Mouse (Mus musculus) liver, adult 2 months (tissue): ENCODE measurements around the gene Atrnl1. TPM values are rescaled to one million over a fixed set of nuclear protein-coding genes. Genes with fewer than 3 reads are reported as not detected.

Experiments used
- DNase-seq: peaks from one replicate; pipeline ENCODE4 v3.0.0-alpha.2; 2011; ENCODE audit warnings: low read depth, low spot score; ENCODE audit errors: extremely low read depth
- H3K27ac ChIP-seq: fragments of 200-500 bp; replicated peaks from 2 replicates; pipeline ENCODE4 v1.5.1; 2012; ENCODE audit warnings: low read depth, mild to moderate bottlenecking, control low read depth, inconsistent platforms, low read length; ENCODE audit not compliant: insufficient read depth
- H3K27me3 ChIP-seq: fragments of 200-500 bp; 2 replicates; pipeline ENCODE4 v1.6.1; 2012; ENCODE audit warnings: mild to moderate bottlenecking, moderate library complexity, low read length, inconsistent platforms; ENCODE audit not compliant: control insufficient read depth, insufficient read depth
- H3K36me3 ChIP-seq: fragments of 200-500 bp; 2 replicates; pipeline ENCODE4 v1.6.1; 2012; ENCODE audit warnings: low read length, inconsistent platforms; ENCODE audit not compliant: control insufficient read depth, insufficient read depth
- H3K4me1 ChIP-seq: fragments of 200-500 bp; 2 replicates; pipeline ENCODE4 v1.6.1; 2011; ENCODE audit warnings: low read length; ENCODE audit not compliant: control insufficient read depth, insufficient read depth
- H3K4me3 ChIP-seq: fragments of 200-500 bp; 2 replicates; pipeline ENCODE4 v1.5.1; 2011; ENCODE audit warnings: low read depth, mild to moderate bottlenecking, control low read depth, low read length, moderate library complexity; ENCODE audit not compliant: insufficient read depth
- H3K79me2 ChIP-seq: fragments of 200-500 bp; 2 replicates; pipeline ENCODE4 v1.6.1; 2012; ENCODE audit warnings: inconsistent platforms, mild to moderate bottlenecking, low read length, moderate library complexity; ENCODE audit not compliant: control insufficient read depth, insufficient read depth
- H3K9ac ChIP-seq: fragments of 200-500 bp; 2 replicates; pipeline ENCODE4 v1.6.1; 2012; ENCODE audit warnings: low read depth, mild to moderate bottlenecking, control low read depth, inconsistent platforms, low read length
- CTCF ChIP-seq: fragments of 200-500 bp; IDR thresholded peaks from 2 replicates; pipeline ENCODE4 v1.5.1; 2011; ENCODE audit warnings: low read depth, low read length, control low read depth
- POLR2A ChIP-seq: fragments of 200-500 bp; IDR thresholded peaks from 2 replicates; pipeline ENCODE4 v1.6.1; 2011; ENCODE audit warnings: low read length, control low read depth; ENCODE audit not compliant: insufficient read depth; ENCODE audit errors: extremely low read depth
- WGBS: fragments of 180-500 bp; shearing (Covaris S2); methylation state at CpG from one replicate; pipeline ENCODE4 v1.1.7; 2018; 5-methylcytosine and 5-hydroxymethylcytosine counted together
- polyA plus RNA-seq: library from polyadenylated mRNA; depleted of rRNA; stranded (reverse); fragments of >200 nt; gene quantifications from 2 replicates; pipeline ENCODE4 v1.2.3, GENCODE M21; 2012
- total RNA-seq: library from RNA; depleted of rRNA; stranded (reverse); fragments of >200 nt; gene quantifications from 2 replicates; pipeline ENCODE4 v1.2.3, GENCODE M21; 2014

Gene Atrnl1
- total and polyA plus RNA-seq, 2 experiments, result 5.2 to 25.4 TPM

- no peaks in the 10 kb centered on the region for H3K36me3 ChIP-seq
- H3K79me2 ChIP-seq, result no peaks in the 10 kb centered on the region
- 70% methylated on average over 6 of the region's 6 CpGs for WGBS
- H3K4me3 ChIP-seq, result no peak overlapping the region
- DNase-seq, result no peak
- no peak overlapping the region for H3K27ac ChIP-seq
- H3K9ac ChIP-seq, result no peak overlapping the region
- no peak for TF ChIP-seq CTCF
- no peak for TF ChIP-seq POLR2A
- H3K4me1 ChIP-seq, result peaks cover 7% of the 10 kb centered on the region
- no peaks in the 10 kb centered on the region for H3K27me3 ChIP-seq
These were observed 452.7 kb downstream of the Atrnl1 start for GRCm38 (mm10) chr19:58063541-58063940.

- Histone ChIP-seq H3K9ac (no peak overlapping the region), H3K27ac (peak overlapping the region; percentile 40), H3K36me3 (no peaks in the 10 kb centered on the region), H3K4me1 (peaks cover 7% of the 10 kb centered on the region), H3K79me2 (no peaks in the 10 kb centered on the region), H3K4me3 (no peak overlapping the region), H3K27me3 (no peaks in the 10 kb centered on the region)
- WGBS, result 43% methylated on average over 16 of the region's 16 CpGs
- TF ChIP-seq CTCF (no peak), POLR2A (no peak)
- peak; percentile 31 for DNase-seq
These were observed 453.5 kb downstream of the Atrnl1 start for GRCm38 (mm10) chr19:58064116-58065000.

GRCm38 (mm10) chr19:58065001-58065314 lies 454.1 kb downstream of the Atrnl1 start:
- Histone ChIP-seq H3K27ac (peak overlapping the region; percentile 64), H3K4me1 (peaks cover 7% of the 10 kb centered on the region), H3K79me2 (no peaks in the 10 kb centered on the region), H3K36me3 (no peaks in the 10 kb centered on the region), H3K9ac (no peak overlapping the region), H3K4me3 (no peak overlapping the region), H3K27me3 (no peaks in the 10 kb centered on the region)
- DNase-seq, result no peak
- WGBS, result 81% methylated on average over 5 of the region's 5 CpGs
- TF ChIP-seq POLR2A, result no peak
- no peak for TF ChIP-seq CTCF

DNA sequence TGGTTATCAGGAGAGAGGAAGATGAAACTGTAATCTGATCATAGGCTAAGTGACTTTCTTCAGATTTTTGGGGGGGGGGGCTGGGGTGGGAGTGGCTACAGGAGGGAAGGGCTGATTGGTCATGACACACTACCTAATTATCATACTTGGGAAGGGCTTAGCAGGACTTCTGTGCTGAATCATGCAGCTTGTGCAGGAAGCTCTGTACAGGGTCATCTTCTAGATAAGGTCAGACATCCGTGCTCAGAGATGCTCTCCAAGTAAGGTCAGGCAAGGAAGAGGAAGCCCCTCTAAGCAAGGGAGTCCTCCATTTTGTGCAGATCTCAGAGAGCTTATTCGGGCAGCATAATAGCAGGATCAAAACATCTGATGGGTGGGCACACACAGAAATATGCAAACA lies 454.7 kb downstream of the Atrnl1 start:
- Histone ChIP-seq H3K27me3 (no peaks in the 10 kb centered on the region), H3K36me3 (no peaks in the 10 kb centered on the region), H3K9ac (no peak overlapping the region), H3K4me1 (peaks cover 6% of the 10 kb centered on the region), H3K4me3 (no peak overlapping the region), H3K27ac (peak overlapping the region; percentile 64), H3K79me2 (no peaks in the 10 kb centered on the region)
- 84% methylated on average over 2 of the region's 2 CpGs for WGBS
- DNase-seq, result no peak
- TF ChIP-seq POLR2A (no peak), CTCF (no peak)

DNA sequence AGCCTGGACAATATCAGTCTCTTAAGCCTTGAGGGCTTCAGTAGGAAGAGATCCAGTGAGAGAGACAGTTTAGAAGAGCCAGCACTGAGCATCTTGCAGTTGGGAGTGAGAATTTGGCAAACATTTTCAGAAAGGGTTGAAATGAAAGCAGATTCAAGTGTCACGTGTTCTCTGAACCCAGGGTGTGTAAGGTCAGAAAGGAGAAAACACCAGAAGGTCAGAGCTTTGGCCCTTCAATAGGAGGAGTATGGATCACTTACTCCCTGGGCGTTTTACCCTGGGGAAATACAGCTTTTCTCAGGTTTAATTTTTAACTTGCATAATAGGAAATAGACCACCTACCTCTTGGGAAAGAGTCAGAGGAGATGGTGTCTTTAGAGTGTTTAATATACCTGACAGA lies 457.3 kb downstream of the Atrnl1 start:
- Histone ChIP-seq H3K9ac (no peak overlapping the region), H3K27ac (0 out of 2 replicates have a peak overlapping the region, but pooled peaks have one; percentile 19), H3K4me1 (peaks cover 2% of the 10 kb centered on the region), H3K4me3 (no peak overlapping the region), H3K79me2 (no peaks in the 10 kb centered on the region), H3K36me3 (no peaks in the 10 kb centered on the region), H3K27me3 (no peaks in the 10 kb centered on the region)
- TF ChIP-seq CTCF (no peak), POLR2A (no peak)
- WGBS, result 23% methylated on average over 2 of the region's 2 CpGs
- peak; percentile 76 for DNase-seq

DNA sequence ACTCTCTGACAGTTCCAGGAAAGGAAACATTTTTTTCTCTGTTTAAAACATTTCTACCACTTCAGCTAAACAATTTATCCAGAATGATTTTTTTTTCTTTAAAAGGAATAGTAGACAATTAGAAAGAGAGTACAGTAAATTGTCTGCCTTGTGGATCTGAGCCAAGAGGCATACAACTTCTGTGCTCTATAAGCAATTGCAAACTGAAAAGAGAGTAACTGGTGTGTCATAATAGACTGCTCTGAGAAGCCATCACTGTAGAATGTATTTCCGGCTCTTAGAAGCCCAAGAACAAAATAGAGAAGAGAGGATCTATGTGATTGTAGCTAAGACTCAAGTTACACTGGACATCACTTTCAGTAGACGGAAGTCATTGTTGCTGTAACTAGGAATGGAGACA lies 458.1 kb downstream of the Atrnl1 start:
- Histone ChIP-seq H3K79me2 (no peaks in the 10 kb centered on the region), H3K4me1 (peaks cover 2% of the 10 kb centered on the region), H3K27ac (no peak overlapping the region), H3K27me3 (no peaks in the 10 kb centered on the region), H3K9ac (no peak overlapping the region), H3K4me3 (no peak overlapping the region), H3K36me3 (no peaks in the 10 kb centered on the region)
- TF ChIP-seq CTCF (no peak), POLR2A (no peak)
- no peak for DNase-seq
- 99% methylated on average over 2 of the region's 2 CpGs for WGBS
